Mouse (Mus musculus) lung, postnatal 0 days (tissue): ENCODE data around the gene Napb. TPM values are rescaled to one million over a fixed set of nuclear protein-coding genes. Genes with fewer than 3 reads are reported as not detected.

Source experiments
- ATAC-seq: fragments of 200-750 bp; cut with Nextera tagmentation; 2 replicates; pipeline ENCODE4 v1.8.0; 2017; ENCODE audit warnings: moderate library complexity
- DNase-seq: peaks from one replicate; pipeline ENCODE4 v3.0.0-alpha.2; 2016; ENCODE audit warnings: low spot score
- H3K27ac ChIP-seq: fragments of 300-500 bp; sonication (generic); 2 replicates; pipeline ENCODE4 v1.5.1; 2014; ENCODE audit warnings: antibody characterized with exemption, mild to moderate bottlenecking, low read length, mixed read lengths
- H3K27me3 ChIP-seq: fragments of 300-500 bp; sonication (generic); replicated peaks from 2 replicates; pipeline ENCODE4 v1.6.1; 2014; ENCODE audit warnings: low read length, mixed read lengths; ENCODE audit not compliant: insufficient read depth
- H3K36me3 ChIP-seq: fragments of 300-500 bp; sonication (generic); 2 replicates; pipeline ENCODE4 v1.6.1; 2014; ENCODE audit warnings: low read length, mixed read lengths; ENCODE audit not compliant: insufficient read depth
- H3K4me1 ChIP-seq: fragments of 300-500 bp; sonication (generic); 2 replicates; pipeline ENCODE4 v1.6.1; 2014; ENCODE audit warnings: antibody characterized with exemption, low read depth, low read length, mixed read lengths; ENCODE audit not compliant: insufficient read depth
- H3K4me2 ChIP-seq: fragments of 300-500 bp; sonication (generic); replicated peaks from 2 replicates; pipeline ENCODE4 v1.6.1; 2014; ENCODE audit warnings: low read depth, mild to moderate bottlenecking, low read length, moderate library complexity, mixed read lengths
- H3K4me3 ChIP-seq: fragments of 300-500 bp; sonication (generic); 2 replicates; pipeline ENCODE4 v1.5.1; 2014; ENCODE audit warnings: low read depth, low read length
- H3K9ac ChIP-seq: fragments of 300-500 bp; sonication (generic); replicated peaks from 2 replicates; pipeline ENCODE4 v1.6.1; 2014; ENCODE audit warnings: low read depth, mild to moderate bottlenecking
- H3K9me3 ChIP-seq: fragments of 300-500 bp; sonication (generic); 2 replicates; pipeline ENCODE4 v1.6.1; 2016; ENCODE audit warnings: low read length, mixed read lengths
- CTCF ChIP-seq: IDR thresholded peaks from 2 replicates; pipeline ENCODE4 v1.5.1; 2016; ENCODE audit warnings: antibody characterized with exemption, mild to moderate bottlenecking
- EP300 ChIP-seq: IDR thresholded peaks from 2 replicates; pipeline ENCODE4 v1.6.1; 2016; ENCODE audit warnings: antibody characterized with exemption, mild to moderate bottlenecking, control low read depth
- WGBS: fragments of 180-500 bp; shearing (Covaris S2); extraction: QIAGEN DNeasy Blood & Tissue Kit; methylation state at CpG from one replicate; pipeline ENCODE4 v1.1.7; 2014; 5-methylcytosine and 5-hydroxymethylcytosine counted together
- polyA plus RNA-seq: library from polyadenylated mRNA; unstranded; fragments of >200 nt; fragmentation: Nextera tagmentation; extraction: Ambion mirVana; gene quantifications from 2 replicates; pipeline ENCODE4 v1.2.1, GENCODE M21; 2015

The Napb gene
- polyA plus RNA-seq, 1 experiment from 2014 or later, result 1.4 TPM

- Histone ChIP-seq H3K27me3 (no peaks in the 10 kb centered on the region), H3K27ac (no peak overlapping the region), H3K4me2 (peak overlapping the region; percentile 40), H3K4me1 (no peaks in the 10 kb centered on the region), H3K9ac (no peak overlapping the region), H3K4me3 (0 out of 2 replicates have a peak overlapping the region, but pooled peaks have one; percentile 8), H3K36me3 (no peaks in the 10 kb centered on the region), H3K9me3 (no peaks in the 10 kb centered on the region)
- TF ChIP-seq EP300 (0 out of 2 replicates have a peak, but pooled peaks have one; percentile 38), CTCF (peak; percentile 83)
- ATAC-seq (peak; percentile 81), DNase-seq (peak; percentile 94)
- WGBS, result 16% methylated on average over 15 of the region's 15 CpGs
Observed at GRCm38 (mm10) chr2:148751893-148752813, 19.9 kb upstream of the Napb start.

GRCm38 (mm10) chr2:148750058-148750457 lies 17.8 kb upstream of the Napb start, which contains the start of gene Cstl1:
TSS of gene Cstl1 (plus strand) at chr2:148750358.
- ATAC-seq, result no peak
- no peak for DNase-seq
- WGBS, result 92% methylated on average over 1 of the region's 1 CpGs

GRCm38 (mm10) chr2:148743846-148744407 lies 11.7 kb upstream of the Napb start:
- no peaks in the 10 kb centered on the region for H3K9me3 ChIP-seq
- no peaks in the 10 kb centered on the region for H3K4me1 ChIP-seq
- H3K27me3 ChIP-seq, result no peaks in the 10 kb centered on the region
- WGBS, result 68% methylated on average over 3 of the region's 3 CpGs
- H3K9ac ChIP-seq, result no peak overlapping the region
- no peak for TF ChIP-seq CTCF
- no peak for TF ChIP-seq EP300
- no peak overlapping the region for H3K4me3 ChIP-seq
- H3K36me3 ChIP-seq, result no peaks in the 10 kb centered on the region
- no peak overlapping the region for H3K27ac ChIP-seq
- ATAC-seq (no peak), DNase-seq (no peak)
- no peak overlapping the region for H3K4me2 ChIP-seq

More at GRCm38 (mm10) chr2:148750058-148750457, 17.8 kb upstream of the Napb start, which contains the start of gene Cstl1:
- Histone ChIP-seq H3K9ac (no peak within 1 kb of the TSS), H3K4me3 (no peak within 1 kb of the TSS), H3K27me3 (no peaks in the 10 kb centered on the region), H3K36me3 (no peaks in the 10 kb centered on the region), H3K4me1 (no peaks in the 10 kb centered on the region), H3K27ac (no peak within 1 kb of the TSS), H3K4me2 (no peak within 1 kb of the TSS), H3K9me3 (no peaks in the 10 kb centered on the region)
- TF ChIP-seq CTCF (no peak), EP300 (no peak)

- Histone ChIP-seq H3K4me3 (no peak overlapping the region), H3K4me2 (no peak overlapping the region), H3K4me1 (no peaks in the 10 kb centered on the region), H3K9me3 (no peaks in the 10 kb centered on the region), H3K27ac (no peak overlapping the region), H3K27me3 (no peaks in the 10 kb centered on the region), H3K9ac (no peak overlapping the region), H3K36me3 (no peaks in the 10 kb centered on the region)
- 57% methylated on average over 3 of the region's 3 CpGs for WGBS
- ATAC-seq, result no peak
- TF ChIP-seq CTCF (no peak), EP300 (no peak)
- DNase-seq, result no peak
Observed at GRCm38 (mm10) chr2:148743001-148743400, 10.7 kb upstream of the Napb start.

- WGBS, result 1% methylated on average over 33 of the region's 35 CpGs
- H3K27ac ChIP-seq, result no peak overlapping the region
Observed at GRCm38 (mm10) chr2:148731614-148732326, 497 bp downstream of the Napb start.

More at GRCm38 (mm10) chr2:148731614-148732326, 497 bp downstream of the Napb start:
- ATAC-seq (peak; percentile 52), DNase-seq (peak; percentile 15)
- H3K27me3 ChIP-seq, result no peaks in the 10 kb centered on the region
- H3K4me3 ChIP-seq, result peak overlapping the region; percentile 70
- peaks cover 8% of the 10 kb centered on the region; the same call in 1 of the 2 replicates for H3K4me1 ChIP-seq
- no peaks in the 10 kb centered on the region for H3K36me3 ChIP-seq
- peak overlapping the region; percentile 94 for H3K4me2 ChIP-seq
- TF ChIP-seq CTCF, result no peak
- TF ChIP-seq EP300, result no peak
- H3K9ac ChIP-seq, result peak overlapping the region; percentile 50
- no peaks in the 10 kb centered on the region for H3K9me3 ChIP-seq
